Mouse (Mus musculus): ENCODE measurements at regions not wholly inside any gene's neighbourhood (a gene's known extent, or its start where the extent isn't known, plus 50 kb on each side); places are given as distances from the start of the nearest gene placed in this dataset.

DNA sequence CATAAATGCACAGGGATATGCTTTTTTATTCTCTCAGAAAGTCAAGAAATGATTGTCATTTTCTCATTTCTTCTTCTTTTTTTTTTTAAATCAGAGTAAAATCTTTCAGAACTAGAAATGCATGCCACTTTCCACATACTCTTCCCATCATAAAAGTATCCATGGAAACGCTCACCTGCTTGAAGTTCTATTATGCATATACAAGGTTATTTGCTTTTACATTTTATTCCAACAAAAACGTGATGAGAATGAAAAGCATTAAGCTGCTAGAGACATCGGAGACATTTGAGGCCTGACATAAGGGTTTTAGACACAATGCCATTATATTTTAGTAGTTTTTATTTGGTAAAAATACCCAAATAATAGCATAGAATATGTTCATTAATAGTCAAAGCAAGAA is 214.5 kb upstream of the B430305J03Rik start:
- WGBS, result 79% methylated on average over 3 of the region's 3 CpGs
- TF ChIP-seq CTCF (conservative IDR thresholded peaks at IDR 0.05; ENCODE audit: insufficient read depth, insufficient read length, low read depth, low read length), result no peak
- TF ChIP-seq POLR2A (IDR thresholded peaks at IDR 0.05; ENCODE audit: low read depth, low read length), result no peak
- H3K27ac ChIP-seq (ENCODE audit: insufficient read depth, low read depth, low read length), result no peak overlapping the region

DNA sequence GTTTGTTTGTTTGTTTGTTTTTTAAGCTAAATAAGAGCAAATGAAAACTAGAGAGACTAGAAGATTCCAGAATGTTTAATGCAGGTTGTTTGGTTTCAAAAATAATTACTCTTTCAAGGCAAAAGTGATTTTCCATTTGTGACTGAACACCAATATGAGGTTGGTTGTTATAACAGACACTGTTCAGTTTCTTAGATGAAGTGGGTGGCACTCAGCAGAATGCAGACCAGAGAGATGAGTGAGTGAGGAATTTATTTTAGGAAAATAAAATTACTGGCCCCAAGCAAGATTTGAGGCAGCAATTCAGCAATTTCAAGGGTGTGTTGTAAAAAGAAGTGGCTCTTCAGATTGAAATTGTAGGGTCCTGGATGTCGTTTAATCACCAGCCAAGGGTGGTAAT is 171.4 kb upstream of the B430305J03Rik start:
- Histone ChIP-seq H3K27me3 (replicated peaks; ENCODE audit: control insufficient read depth, insufficient read depth, low read length) (no peaks in the 10 kb centered on the region), H3K4me1 (ENCODE audit: control insufficient read depth, insufficient read depth, low read length) (no peaks in the 10 kb centered on the region), H3K36me3 (ENCODE audit: control insufficient read depth, insufficient read depth, low read length) (no peaks in the 10 kb centered on the region), H3K4me3 (ENCODE audit: insufficient read depth, low read depth, low read length) (no peak overlapping the region), H3K27ac (ENCODE audit: insufficient read depth, low read depth, low read length) (no peak overlapping the region)
- 17% methylated on average over 1 of the region's 1 CpGs for WGBS
- no peak for DNase-seq
- TF ChIP-seq POLR2A (IDR thresholded peaks at IDR 0.05; ENCODE audit: low read depth, low read length), result no peak
- no peak for TF ChIP-seq CTCF (conservative IDR thresholded peaks at IDR 0.05; ENCODE audit: insufficient read depth, insufficient read length, low read depth, low read length)

More for the DNA sequence above, 214.5 kb upstream of the B430305J03Rik start:
- Histone ChIP-seq H3K4me3 (ENCODE audit: insufficient read depth, low read depth, low read length) (no peak overlapping the region), H3K36me3 (ENCODE audit: control insufficient read depth, insufficient read depth, low read length) (no peaks in the 10 kb centered on the region), H3K4me1 (ENCODE audit: control insufficient read depth, insufficient read depth, low read length) (no peaks in the 10 kb centered on the region), H3K27me3 (replicated peaks; ENCODE audit: control insufficient read depth, insufficient read depth, low read length) (no peaks in the 10 kb centered on the region)
- no peak for DNase-seq

DNA sequence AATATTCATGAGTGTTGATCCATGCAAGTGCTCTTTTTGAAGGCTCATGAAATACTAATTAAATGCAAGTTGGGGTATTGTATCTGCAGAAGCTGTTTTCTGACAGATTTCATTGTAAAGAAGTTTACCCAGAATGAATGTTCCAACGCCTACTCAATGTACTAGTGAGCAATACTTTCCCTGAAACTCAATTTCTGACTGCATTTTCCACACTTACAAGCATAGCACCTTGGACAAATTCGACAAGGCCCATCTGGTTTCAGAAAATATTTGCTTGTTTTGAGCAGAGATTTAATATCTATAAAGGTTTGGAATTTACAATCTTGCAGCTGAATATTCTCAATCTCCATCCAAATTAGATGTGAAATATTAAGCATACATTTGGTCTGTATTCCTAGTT is 170.0 kb upstream of the B430305J03Rik start:
- Histone ChIP-seq H3K27ac (ENCODE audit: insufficient read depth, low read depth, low read length) (no peak overlapping the region), H3K4me3 (ENCODE audit: insufficient read depth, low read depth, low read length) (no peak overlapping the region), H3K36me3 (ENCODE audit: control insufficient read depth, insufficient read depth, low read length) (no peaks in the 10 kb centered on the region), H3K4me1 (ENCODE audit: control insufficient read depth, insufficient read depth, low read length) (no peaks in the 10 kb centered on the region), H3K27me3 (replicated peaks; ENCODE audit: control insufficient read depth, insufficient read depth, low read length) (no peaks in the 10 kb centered on the region)
- 67% methylated on average over 2 of the region's 2 CpGs for WGBS
- DNase-seq, result no peak
- TF ChIP-seq CTCF (conservative IDR thresholded peaks at IDR 0.05; ENCODE audit: insufficient read depth, insufficient read length, low read depth, low read length), result no peak
- no peak for TF ChIP-seq POLR2A (IDR thresholded peaks at IDR 0.05; ENCODE audit: low read depth, low read length)

DNA sequence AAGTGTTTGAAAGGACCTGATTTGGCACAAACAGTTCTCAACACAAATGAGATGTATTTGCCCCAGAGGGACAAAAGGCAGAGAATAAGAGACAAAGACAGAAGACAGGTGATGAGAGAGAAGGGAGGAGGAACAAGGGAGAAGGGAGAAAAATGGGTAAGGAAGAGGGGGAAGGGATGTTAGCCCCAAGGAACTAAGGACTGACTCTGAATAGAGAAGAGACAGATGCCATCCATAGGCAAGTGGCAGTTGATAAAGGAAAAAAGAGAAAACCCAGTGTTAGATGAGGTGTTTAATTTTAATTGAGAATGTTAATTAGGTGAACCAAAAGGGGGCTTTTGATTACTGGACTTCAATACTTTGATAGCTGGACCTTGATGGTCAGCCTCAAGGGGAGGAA is 137.4 kb upstream of the B430305J03Rik start:
- DNase-seq, result no peak
- Histone ChIP-seq H3K4me3 (ENCODE audit: insufficient read depth, low read depth, low read length) (no peak overlapping the region), H3K27me3 (replicated peaks; ENCODE audit: control insufficient read depth, insufficient read depth, low read length) (no peaks in the 10 kb centered on the region), H3K4me1 (ENCODE audit: control insufficient read depth, insufficient read depth, low read length) (no peaks in the 10 kb centered on the region), H3K36me3 (ENCODE audit: control insufficient read depth, insufficient read depth, low read length) (no peaks in the 10 kb centered on the region), H3K27ac (ENCODE audit: insufficient read depth, low read depth, low read length) (no peak overlapping the region)
- TF ChIP-seq POLR2A (IDR thresholded peaks at IDR 0.05; ENCODE audit: low read depth, low read length) (no peak), CTCF (conservative IDR thresholded peaks at IDR 0.05; ENCODE audit: insufficient read depth, insufficient read length, low read depth, low read length) (no peak)

DNA sequence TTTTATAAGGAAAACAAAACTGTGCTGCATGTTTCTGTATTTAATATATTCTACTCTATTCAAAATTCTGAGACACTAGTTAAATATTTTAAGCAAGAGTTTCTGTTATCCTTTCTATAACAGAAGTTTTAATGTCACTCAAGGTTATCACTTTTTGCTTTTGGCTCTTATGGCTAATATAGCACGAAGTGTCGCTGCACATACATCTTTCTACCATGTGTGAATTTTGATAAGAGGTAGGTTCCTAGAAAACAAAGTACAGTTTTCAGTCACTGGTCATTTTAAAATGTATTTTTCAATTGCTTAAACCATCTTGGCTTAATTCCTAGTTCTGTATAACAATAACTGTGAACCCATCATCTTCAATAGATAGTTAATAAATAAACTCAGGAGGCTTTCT is 129.1 kb upstream of the B430305J03Rik start:
- TF ChIP-seq CTCF (conservative IDR thresholded peaks at IDR 0.05; ENCODE audit: insufficient read depth, insufficient read length, low read depth, low read length) (no peak), POLR2A (IDR thresholded peaks at IDR 0.05; ENCODE audit: low read depth, low read length) (no peak)
- H3K4me3 ChIP-seq (ENCODE audit: insufficient read depth, low read depth, low read length), result no peak overlapping the region
- no peak overlapping the region for H3K27ac ChIP-seq (ENCODE audit: insufficient read depth, low read depth, low read length)
- WGBS, result 97% methylated on average over 2 of the region's 2 CpGs
- no peaks in the 10 kb centered on the region for H3K4me1 ChIP-seq (ENCODE audit: control insufficient read depth, insufficient read depth, low read length)
- DNase-seq, result no peak
- H3K36me3 ChIP-seq (ENCODE audit: control insufficient read depth, insufficient read depth, low read length), result no peaks in the 10 kb centered on the region
- no peaks in the 10 kb centered on the region for H3K27me3 ChIP-seq (replicated peaks; ENCODE audit: control insufficient read depth, insufficient read depth, low read length)

DNA sequence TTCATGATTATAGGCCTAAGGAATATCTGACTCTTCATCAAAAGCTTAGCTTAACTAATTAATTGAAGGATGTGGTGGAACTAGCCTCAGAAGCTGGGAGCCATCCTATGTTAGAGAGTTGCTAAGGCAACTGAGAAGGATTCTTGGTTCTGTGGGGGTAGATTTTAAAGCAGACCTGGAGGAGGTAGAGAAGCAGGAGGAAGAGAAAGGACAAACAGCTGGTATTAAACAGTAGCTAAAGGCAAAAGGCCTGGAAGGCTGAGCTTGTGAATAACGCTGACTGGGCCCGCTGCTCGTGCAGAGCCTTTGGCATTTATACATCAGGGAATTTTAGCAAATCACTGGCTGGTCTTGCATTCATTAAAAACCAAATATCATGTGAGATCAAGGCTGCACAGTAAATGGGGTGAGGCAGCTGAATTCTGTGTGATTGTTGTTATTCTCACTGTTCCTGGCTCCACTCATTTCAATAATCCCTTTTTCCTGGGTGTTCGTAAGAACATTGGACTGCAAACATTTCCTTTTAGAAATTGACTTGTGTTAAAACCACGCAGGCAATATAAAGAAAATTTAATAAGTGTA is 121.1 kb upstream of the B430305J03Rik start:
- no peak overlapping the region for H3K27ac ChIP-seq (ENCODE audit: insufficient read depth, low read depth, low read length)
- no peaks in the 10 kb centered on the region for H3K4me1 ChIP-seq (ENCODE audit: control insufficient read depth, insufficient read depth, low read length)
- 86% methylated on average over 5 of the region's 5 CpGs for WGBS
- no peak for DNase-seq
- H3K4me3 ChIP-seq (ENCODE audit: insufficient read depth, low read depth, low read length), result no peak overlapping the region
- no peaks in the 10 kb centered on the region for H3K36me3 ChIP-seq (ENCODE audit: control insufficient read depth, insufficient read depth, low read length)
- TF ChIP-seq CTCF (conservative IDR thresholded peaks at IDR 0.05; ENCODE audit: insufficient read depth, insufficient read length, low read depth, low read length) (no peak), POLR2A (IDR thresholded peaks at IDR 0.05; ENCODE audit: low read depth, low read length) (no peak)
- H3K27me3 ChIP-seq (replicated peaks; ENCODE audit: control insufficient read depth, insufficient read depth, low read length), result no peaks in the 10 kb centered on the region

DNA sequence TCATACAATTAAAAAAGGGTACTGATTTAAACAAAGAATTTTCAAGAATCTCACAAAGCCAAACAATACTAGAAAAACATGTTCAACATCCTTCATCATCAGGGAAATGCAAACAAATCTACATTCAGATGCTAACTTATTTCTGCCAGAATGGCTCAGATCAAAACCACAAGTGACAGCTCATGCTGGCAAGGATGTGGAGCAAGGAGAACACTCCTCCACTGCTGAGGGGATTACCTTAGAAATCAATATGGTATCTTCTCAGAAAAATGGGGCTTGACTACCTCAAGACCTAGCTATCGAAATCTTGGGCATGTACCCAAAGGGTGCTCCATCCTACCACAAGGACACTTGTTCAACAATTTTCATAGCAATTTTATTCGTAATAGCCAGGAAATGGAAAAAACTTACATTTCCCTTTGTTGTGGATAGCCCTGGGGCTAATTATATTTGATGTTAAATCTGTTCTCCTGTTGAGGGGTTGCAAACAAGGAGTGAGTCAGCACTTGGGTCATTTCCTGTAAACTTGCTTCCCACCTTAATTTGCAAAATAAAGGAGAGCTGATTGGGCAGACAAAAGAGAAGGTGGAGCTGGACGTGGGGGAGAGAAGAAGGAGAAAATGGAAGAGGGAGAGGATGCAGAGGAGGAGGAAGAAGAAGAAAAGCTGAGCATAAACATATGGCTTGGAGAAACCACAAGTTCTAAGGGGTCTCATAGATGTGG is 113.3 kb upstream of the B430305J03Rik start:
- Histone ChIP-seq H3K27me3 (replicated peaks; ENCODE audit: control insufficient read depth, insufficient read depth, low read length) (no peaks in the 10 kb centered on the region), H3K36me3 (ENCODE audit: control insufficient read depth, insufficient read depth, low read length) (no peaks in the 10 kb centered on the region), H3K27ac (ENCODE audit: insufficient read depth, low read depth, low read length) (no peak overlapping the region), H3K4me3 (ENCODE audit: insufficient read depth, low read depth, low read length) (no peak overlapping the region), H3K4me1 (ENCODE audit: control insufficient read depth, insufficient read depth, low read length) (no peaks in the 10 kb centered on the region)
- no peak for TF ChIP-seq CTCF (conservative IDR thresholded peaks at IDR 0.05; ENCODE audit: insufficient read depth, insufficient read length, low read depth, low read length)
- no peak for TF ChIP-seq POLR2A (IDR thresholded peaks at IDR 0.05; ENCODE audit: low read depth, low read length)
- 59% methylated on average over 3 of the region's 3 CpGs for WGBS
- no peak for DNase-seq

Data from kidney, adult 2 months (tissue).